Mouse (Mus musculus) hindbrain, embryonic 10.5 days (tissue): ENCODE data around the gene Ppp4r2. TPM values are rescaled to one million over a fixed set of nuclear protein-coding genes. Genes with fewer than 3 reads are reported as not detected.

ENCODE experiments used
- DNase-seq: peaks from one replicate; pipeline ENCODE4 v3.0.0-alpha.2; 2017; ENCODE audit warnings: low spot score
- H3K27ac ChIP-seq: fragments of 300-500 bp; sonication (generic); 2 replicates; pipeline ENCODE4 v1.5.1; 2016; ENCODE audit warnings: mild to moderate bottlenecking, moderate library complexity
- H3K27me3 ChIP-seq: fragments of 300-500 bp; sonication (generic); 2 replicates; pipeline ENCODE4 v1.6.1; 2016; ENCODE audit warnings: mild to moderate bottlenecking; ENCODE audit not compliant: poor library complexity, insufficient read depth, severe bottlenecking
- H3K36me3 ChIP-seq: fragments of 300-500 bp; sonication (generic); 2 replicates; pipeline ENCODE4 v1.6.1; 2016; ENCODE audit warnings: mild to moderate bottlenecking, moderate library complexity
- H3K4me1 ChIP-seq: fragments of 300-500 bp; sonication (generic); replicated peaks from 2 replicates; pipeline ENCODE4 v1.6.1; 2016; ENCODE audit warnings: mild to moderate bottlenecking
- H3K4me3 ChIP-seq: fragments of 300-500 bp; sonication (generic); 2 replicates; pipeline ENCODE4 v1.5.1; 2016; ENCODE audit warnings: mild to moderate bottlenecking, moderate library complexity
- H3K9me3 ChIP-seq: fragments of 300-500 bp; sonication (generic); 2 replicates; pipeline ENCODE4 v1.6.1; 2016; ENCODE audit warnings: mild to moderate bottlenecking, moderate library complexity
- WGBS: fragments of 180-500 bp; shearing (Covaris S2); methylation state at CpG from one replicate; pipeline ENCODE4 v1.1.7; 2016; 5-methylcytosine and 5-hydroxymethylcytosine counted together
- polyA plus RNA-seq: library from polyadenylated mRNA; unstranded; fragments of >200 nt; fragmentation: Nextera tagmentation; extraction: Ambion mirVana; gene quantifications from 2 replicates; pipeline ENCODE4 v1.2.1, GENCODE M21; 2016

The Ppp4r2 gene
- polyA plus RNA-seq, 1 experiment from 2014 or later = 17.3 TPM

DNA sequence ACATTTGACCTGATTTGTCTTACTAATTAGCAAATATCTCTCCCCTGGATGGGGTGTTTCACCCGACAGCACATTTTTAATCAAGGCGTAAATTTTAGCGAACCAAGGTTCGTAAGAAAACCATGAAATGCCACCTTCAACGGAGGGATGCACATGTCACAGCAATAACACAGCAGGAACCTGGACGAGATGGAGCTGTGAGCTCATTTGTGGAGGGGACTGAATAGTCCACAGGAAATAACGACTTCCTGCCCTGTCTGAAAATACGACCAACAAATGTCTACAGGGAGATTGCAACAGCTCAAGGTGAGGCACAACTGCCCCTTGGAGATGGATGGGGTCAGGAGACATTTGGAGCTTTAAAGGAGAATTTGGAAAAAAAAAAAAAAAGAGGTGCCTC is 61.8 kb downstream of the Ppp4r2 start:
- Histone ChIP-seq H3K36me3 (no peaks in the 10 kb centered on the region), H3K27me3 (no peaks in the 10 kb centered on the region), H3K4me1 (peaks cover 3% of the 10 kb centered on the region; the same call in 1 of the 2 replicates), H3K27ac (no peak overlapping the region), H3K4me3 (no peak overlapping the region), H3K9me3 (no peaks in the 10 kb centered on the region)
- DNase-seq = no peak
- 74% methylated on average over 8 of the region's 8 CpGs for WGBS

DNA sequence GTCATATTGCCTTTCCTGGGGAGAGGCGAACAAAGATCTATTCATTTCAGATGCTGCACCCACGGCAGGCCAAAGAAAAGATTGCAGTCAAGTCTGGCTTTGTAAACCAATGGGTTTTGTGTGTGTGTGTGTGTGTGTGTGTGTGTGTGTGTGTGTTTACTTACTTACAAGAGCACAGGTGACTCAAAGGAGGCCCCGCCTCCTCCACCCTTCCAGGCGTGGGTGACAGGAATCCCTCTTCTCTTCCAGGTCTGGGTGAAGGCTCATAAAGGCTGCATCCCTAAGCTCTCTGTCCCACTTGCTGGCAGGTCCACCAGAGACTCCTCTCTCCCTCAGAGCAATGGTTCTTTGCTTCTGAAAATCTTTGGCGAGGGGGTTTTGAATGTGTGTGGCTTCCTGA is 63.5 kb downstream of the Ppp4r2 start:
- H3K4me3 ChIP-seq = no peak overlapping the region
- no peak for DNase-seq
- 68% methylated on average over 5 of the region's 5 CpGs for WGBS
- no peaks in the 10 kb centered on the region for H3K36me3 ChIP-seq
- H3K9me3 ChIP-seq = no peaks in the 10 kb centered on the region
- no peak overlapping the region for H3K27ac ChIP-seq
- H3K27me3 ChIP-seq = no peaks in the 10 kb centered on the region
- peaks cover 3% of the 10 kb centered on the region; the same call in 1 of the 2 replicates for H3K4me1 ChIP-seq

DNA sequence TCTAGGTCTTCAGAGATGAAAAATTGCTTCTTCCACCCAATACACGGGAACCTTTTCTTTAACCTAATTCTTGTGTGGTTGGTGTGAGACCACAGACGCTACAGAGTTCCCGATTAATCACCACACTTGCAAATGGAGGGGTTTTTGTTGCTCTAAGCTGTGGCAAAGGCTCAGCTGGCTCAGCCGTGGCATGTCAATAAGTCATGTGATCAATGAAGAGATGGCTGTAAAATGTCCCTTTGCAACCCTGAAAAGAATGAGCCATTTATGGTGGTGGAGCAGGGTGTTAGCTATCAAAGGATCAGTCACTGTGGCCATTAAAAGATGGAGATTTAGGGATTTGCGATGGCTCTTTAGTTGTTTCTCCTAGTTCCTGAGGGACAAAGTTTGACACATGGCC is 71.0 kb downstream of the Ppp4r2 start:
- no peaks in the 10 kb centered on the region for H3K36me3 ChIP-seq
- 77% methylated on average over 5 of the region's 5 CpGs for WGBS
- H3K4me3 ChIP-seq = no peak overlapping the region
- H3K27ac ChIP-seq = no peak overlapping the region
- no peak for DNase-seq
- no peaks in the 10 kb centered on the region for H3K9me3 ChIP-seq
- no peaks in the 10 kb centered on the region for H3K27me3 ChIP-seq
- 0 out of 2 replicates have a peak, but pooled peaks cover 11% of the 10 kb centered on the region for H3K4me1 ChIP-seq

DNA sequence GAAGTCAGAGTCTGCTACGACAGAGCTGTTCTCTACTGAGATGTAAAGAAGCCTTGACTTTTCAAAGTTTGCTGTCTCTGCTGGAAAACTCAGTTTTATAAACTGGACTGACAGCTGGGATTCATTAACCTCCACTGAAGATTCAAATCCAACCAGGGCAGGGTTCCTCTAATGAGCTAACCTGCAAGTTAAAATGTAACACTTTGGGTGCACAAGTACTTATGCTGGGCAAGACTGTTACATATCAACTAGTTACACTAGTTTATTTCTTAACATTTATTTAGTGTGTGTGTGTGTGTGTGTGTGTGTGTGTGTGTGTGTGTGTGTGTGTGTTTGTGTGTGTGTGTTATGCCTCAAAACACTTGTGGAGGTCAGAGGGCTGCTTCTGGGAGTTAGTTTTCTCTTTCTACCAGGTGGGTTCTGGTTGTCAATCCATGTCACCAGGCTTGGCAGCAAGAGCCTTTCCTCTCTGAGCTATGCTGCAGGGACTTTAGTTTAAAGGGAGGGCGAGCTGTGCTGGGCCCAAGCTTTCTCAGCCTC is 76.8 kb downstream of the Ppp4r2 start:
- Histone ChIP-seq H3K27ac (peak overlapping the region; percentile 37; the same call in 1 of the 2 replicates), H3K4me3 (no peak overlapping the region), H3K36me3 (no peaks in the 10 kb centered on the region), H3K9me3 (no peaks in the 10 kb centered on the region), H3K4me1 (peaks cover 16% of the 10 kb centered on the region), H3K27me3 (no peaks in the 10 kb centered on the region)
- 68% methylated on average over 2 of the region's 2 CpGs for WGBS
- DNase-seq = no peak

Other genes starting within 250 kb of the Ppp4r2 start
- 19.1 and 21.2 TPM in 2 replicates for gene Shq1, start 162.5 kb upstream of the Ppp4r2 start, polyA plus RNA-seq
- gene Gxylt2, start 128.9 kb upstream of the Ppp4r2 start, polyA plus RNA-seq = 2.4 and 3.1 TPM in 2 replicates